ENCODE assay signal across 14 mouse cellular contexts in genomic region chr16:44527218-44527905, GRCm38 (mm10). TPM values are rescaled to one million over a fixed set of nuclear protein-coding genes. Genes with fewer than 3 reads are reported as not detected.
DNase-seq lines count a peak whose midpoint lies in the region; ATAC-seq and TF ChIP-seq lines count a peak whose summit lies in the region.
"Had no signal": no experiment of that assay in that cellular context is flagged by ENCODE, and none has a peak within 500 bp of the region (broad histone marks: within the 10 kb centered on the region; RNA-seq: fewer than 3 reads in every experiment).

No protein-coding gene starts in this region.

- H3K4me2 ChIP-seq in forebrain, embryonic 13.5 days = peak overlapping the region; percentile 27
- H3K4me2 ChIP-seq in hindbrain, embryonic 15.5 days = peak overlapping the region; percentile 13; the same call in 1 of the 2 replicates
- H3K4me2 ChIP-seq: liver, embryonic 15.5 days had no signal

- no peak for TF ChIP-seq CTCF in brain, embryonic 14.5 days (IDR thresholded peaks at IDR 0.05; ENCODE audit: borderline replicate concordance, extremely low read depth, insufficient read depth, insufficient read length)

- ATAC-seq in forebrain, embryonic 13.5 days = no peak
- ATAC-seq in hindbrain, embryonic 15.5 days (ENCODE audit: low FRiP score, low read depth) = no peak
- ATAC-seq: inflammation-experienced regulatory T-cells, adult 6 months had no signal

- peaks cover 34% of the 10 kb centered on the region for H3K4me1 ChIP-seq in heart, embryonic 10.5 days
- peaks cover 66% of the 10 kb centered on the region for H3K4me1 ChIP-seq in forebrain, embryonic 13.5 days
- H3K4me1 ChIP-seq in hindbrain, embryonic 15.5 days (replicated peaks) = peaks cover 43% of the 10 kb centered on the region
- H3K4me1 ChIP-seq: liver, embryonic 15.5 days; megakaryocyte, embryonic 14.5 days had no signal

- no peaks in the 10 kb centered on the region for H3K9me3 ChIP-seq in heart, embryonic 10.5 days
- no peaks in the 10 kb centered on the region for H3K9me3 ChIP-seq in forebrain, embryonic 13.5 days (replicated peaks)
- no peaks in the 10 kb centered on the region for H3K9me3 ChIP-seq in hindbrain, embryonic 15.5 days
- H3K9me3 ChIP-seq: liver, embryonic 15.5 days; megakaryocyte, embryonic 14.5 days had no signal

- WGBS in heart, embryonic 10.5 days = 54% methylated on average over 11 of the region's 11 CpGs
- 21% methylated on average over 11 of the region's 11 CpGs for WGBS in forebrain, embryonic 13.5 days
- 32% methylated on average over 11 of the region's 11 CpGs for WGBS in hindbrain, embryonic 15.5 days

- H3K27ac ChIP-seq in heart, embryonic 10.5 days = no peak overlapping the region
- H3K27ac ChIP-seq in forebrain, embryonic 13.5 days = peak overlapping the region; percentile 91
- H3K27ac ChIP-seq in hindbrain, embryonic 15.5 days (replicated peaks) = peak overlapping the region; percentile 73
- H3K27ac ChIP-seq: kidney, postnatal 0 days; liver, embryonic 15.5 days had no signal

- TF ChIP-seq POLR2A in brain, embryonic 14.5 days (IDR thresholded peaks at IDR 0.05; ENCODE audit: borderline replicate concordance, extremely low read depth, insufficient read depth, insufficient read length, poor library complexity, severe bottlenecking) = no peak

- H3K36me3 ChIP-seq in heart, embryonic 10.5 days = no peaks in the 10 kb centered on the region
- H3K36me3 ChIP-seq in forebrain, embryonic 13.5 days (ENCODE audit: poor library complexity, severe bottlenecking) = 0 out of 2 replicates have a peak, but pooled peaks cover 3% of the 10 kb centered on the region
- no peaks in the 10 kb centered on the region for H3K36me3 ChIP-seq in hindbrain, embryonic 15.5 days
- H3K36me3 ChIP-seq: liver, embryonic 15.5 days had no signal

- no peaks in the 10 kb centered on the region for H3K27me3 ChIP-seq in heart, embryonic 10.5 days (ENCODE audit: insufficient read depth, poor library complexity, severe bottlenecking)
- H3K27me3 ChIP-seq in forebrain, embryonic 13.5 days = no peaks in the 10 kb centered on the region
- no peaks in the 10 kb centered on the region for H3K27me3 ChIP-seq in hindbrain, embryonic 15.5 days

- peak; percentile 68 for DNase-seq in heart, adult 11 months
- DNase-seq in heart, embryonic 10.5 days (ENCODE audit: low spot score) = no peak
- DNase-seq in brain, embryonic 14.5 days (ENCODE audit: low read depth) = peak; percentile 80
- no peak for DNase-seq in thymus, postnatal 0 days (ENCODE audit: low spot score)
- no peak for DNase-seq in right cerebral cortex, postnatal 36 days (ENCODE audit: low spot score in 2 of 2)
- no peak for DNase-seq in cerebellum, adult 11 months
- DNase-seq: adrenal gland, adult 8-10 months; layer of hippocampus, adult 9-11 months had no signal

- no peak overlapping the region for H3K4me3 ChIP-seq in heart, embryonic 10.5 days
- H3K4me3 ChIP-seq in forebrain, embryonic 13.5 days = no peak overlapping the region
- no peak overlapping the region for H3K4me3 ChIP-seq in hindbrain, embryonic 15.5 days
- H3K4me3 ChIP-seq: liver, embryonic 15.5 days; megakaryocyte, embryonic 14.5 days had no signal

- H3K9ac ChIP-seq in forebrain, embryonic 13.5 days = no peak overlapping the region
- H3K9ac ChIP-seq in hindbrain, embryonic 15.5 days = no peak overlapping the region
- H3K9ac ChIP-seq: liver, embryonic 15.5 days had no signal

RNA-seq across cellular contexts. Expression of gene Boc, which starts 31.3 kb away (rescaled TPM):
- polyA plus RNA-seq in heart, embryonic 10.5 days (2016; fragmentation: Nextera tagmentation; extraction: Ambion mirVana) = 5.4 and 8.7 TPM in 2 replicates
- polyA plus RNA-seq in brain, embryonic 14.5 days (2012; rRNA removed) = 20.2 and 20.5 TPM in 2 replicates
- 20.6 and 21.2 TPM in 2 replicates for polyA plus RNA-seq in forebrain, embryonic 13.5 days (2015; fragmentation: Nextera tagmentation; extraction: Ambion mirVana)
- polyA plus RNA-seq in hindbrain, embryonic 15.5 days (2015; fragmentation: Nextera tagmentation; extraction: Ambion mirVana) = 15.8 and 19.4 TPM in 2 replicates
- polyA plus RNA-seq in thymus, postnatal 0 days (2015; fragmentation: Nextera tagmentation; extraction: Ambion mirVana) = 4.4 and 4.5 TPM in 2 replicates

Comparison
In these comparisons a context has a peak if more than half of its experiments do, and no peak if none do; other contexts are left out.
1. DNase-seq: peak in heart, adult 11 months (single experiment) and brain, embryonic 14.5 days (single experiment); none in heart, embryonic 10.5 days (single experiment), thymus, postnatal 0 days (single experiment), right cerebral cortex, postnatal 36 days (0 of 2) and cerebellum, adult 11 months (single experiment).